Mouse (Mus musculus): ENCODE results near the gene Wnt10a. TPM values are rescaled to one million over a fixed set of nuclear protein-coding genes. Genes with fewer than 3 reads are reported as not detected.
"Not testable (repeated sequence)": the region's sequence is repeated elsewhere in the genome, so short reads cannot be mapped to it uniquely, and the experiment has no call there.

Wnt10a gene
- total RNA-seq, 2 experiments from 2014 or later: 0.23 to 0.50 TPM

GRCm38 (mm10) chr1:74814931-74815647 lies 23.8 kb downstream of the Wnt10a start:
- DNase-seq (ENCODE audit: low spot score in 2 of 2): no peak

GRCm38 (mm10) chr1:74815965-74816364 lies 24.6 kb downstream of the Wnt10a start:
- DNase-seq (ENCODE audit: low spot score in 2 of 2): not testable (repeated sequence)

- DNase-seq (ENCODE audit: low spot score in 2 of 2): peak; percentile 78 to 83
These were observed 25.4 kb downstream of the Wnt10a start for GRCm38 (mm10) chr1:74816612-74817199.

- DNase-seq (ENCODE audit: low spot score in 2 of 2): no peak
These were observed 25.9 kb downstream of the Wnt10a start for GRCm38 (mm10) chr1:74817219-74817618.

- DNase-seq (ENCODE audit: low spot score in 2 of 2): no peak
These were observed 27.2 kb downstream of the Wnt10a start for GRCm38 (mm10) chr1:74818509-74818908.

- not testable (repeated sequence) for DNase-seq (ENCODE audit: low spot score in 2 of 2)
These were observed 32.3 kb downstream of the Wnt10a start for GRCm38 (mm10) chr1:74823598-74823997.

- DNase-seq (ENCODE audit: low spot score in 2 of 2): no peak
These were observed 33.4 kb downstream of the Wnt10a start for GRCm38 (mm10) chr1:74824518-74825302.

GRCm38 (mm10) chr1:74830061-74830460 lies 38.7 kb downstream of the Wnt10a start:
- no peak for DNase-seq (ENCODE audit: low spot score in 2 of 2)

- no peak for DNase-seq (ENCODE audit: low spot score in 2 of 2)
These were observed 41.9 kb downstream of the Wnt10a start for GRCm38 (mm10) chr1:74833255-74833654.

- DNase-seq (ENCODE audit: low spot score in 2 of 2): no peak
These were observed 51.8 kb downstream of the Wnt10a start for GRCm38 (mm10) chr1:74843090-74843489.

GRCm38 (mm10) chr1:74846341-74846740 lies 55.0 kb downstream of the Wnt10a start:
- no peak for DNase-seq (ENCODE audit: low spot score in 2 of 2)

GRCm38 (mm10) chr1:74848946-74849345 lies 57.6 kb downstream of the Wnt10a start:
- DNase-seq (ENCODE audit: low spot score in 2 of 2): no peak

GRCm38 (mm10) chr1:74850251-74850650 lies 58.9 kb downstream of the Wnt10a start:
- DNase-seq (ENCODE audit: low spot score in 2 of 2): no peak

GRCm38 (mm10) chr1:74851001-74851775 lies 59.9 kb downstream of the Wnt10a start:
- no peak for DNase-seq (ENCODE audit: low spot score in 2 of 2)

Other genes starting within 250 kb of the Wnt10a start
- gene Plcd4, start 248.6 kb upstream of the Wnt10a start, total RNA-seq (2021): 1 to 10 TPM in 1 of 2 experiments, under 1 TPM in 1; 0.90 to 1.1 TPM
- 10 to 100 TPM; 28.4 to 31.1 TPM for gene Usp37, start 247.2 kb upstream of the Wnt10a start, total RNA-seq (2021)
- 10 to 100 TPM; 15.7 to 15.8 TPM for gene Zfp142, start 203.3 kb upstream of the Wnt10a start, total RNA-seq (2021)
- 10 to 100 TPM; 22.2 to 23.5 TPM for gene Bcs1l, start 203.2 kb upstream of the Wnt10a start, total RNA-seq (2021)
- 10 to 100 TPM; 51.9 to 58.5 TPM for gene Rnf25, start 190.1 kb upstream of the Wnt10a start, total RNA-seq (2021)
- gene Stk36, start 190.1 kb upstream of the Wnt10a start, total RNA-seq (2021): 1 to 10 TPM; 5.1 to 6.0 TPM
- 10 to 100 TPM; 27.8 to 30.2 TPM for gene Ttll4, start 129.8 kb upstream of the Wnt10a start, total RNA-seq (2021)
- gene Cyp27a1, start 77.9 kb upstream of the Wnt10a start, total RNA-seq (2021): 1 to 10 TPM; 6.2 to 8.0 TPM
- under 1 TPM; 0.42 to 0.45 TPM for gene Prkag3, start 42.3 kb upstream of the Wnt10a start, total RNA-seq (2021)
- gene Wnt6, start 19.6 kb upstream of the Wnt10a start, total RNA-seq (2021): 1 to 10 TPM; 3.1 to 3.5 TPM
- 10 to 100 TPM in 1 of 2 experiments, 1 to 10 TPM in 1; 6.6 to 10.1 TPM for gene Cdk5r2, start 63.4 kb downstream of the Wnt10a start, total RNA-seq (2021)
- gene Fev, start 93.9 kb downstream of the Wnt10a start, total RNA-seq (2021): 1 to 10 TPM; 2.1 to 3.4 TPM
- 1 to 10 TPM; 2.0 to 3.3 TPM for gene Cryba2, start 101.6 kb downstream of the Wnt10a start, total RNA-seq (2021)
- not detected for gene Cfap65, start 144.1 kb downstream of the Wnt10a start, total RNA-seq (2021)
- under 1 TPM; 0.45 to 0.70 TPM for gene Ihh, start 160.2 kb downstream of the Wnt10a start, total RNA-seq (2021)